Mouse (Mus musculus): ENCODE results near the gene Ctps2.

Gene Ctps2

GRCm38 (mm10) chrX:162900938-162901337, at the start of gene Ctps2:
Gene Ctps2, plus strand, starts transcription at chrX:162901238.
- no peak for DNase-seq (ENCODE audit: inconsistent ontology term)

DNA sequence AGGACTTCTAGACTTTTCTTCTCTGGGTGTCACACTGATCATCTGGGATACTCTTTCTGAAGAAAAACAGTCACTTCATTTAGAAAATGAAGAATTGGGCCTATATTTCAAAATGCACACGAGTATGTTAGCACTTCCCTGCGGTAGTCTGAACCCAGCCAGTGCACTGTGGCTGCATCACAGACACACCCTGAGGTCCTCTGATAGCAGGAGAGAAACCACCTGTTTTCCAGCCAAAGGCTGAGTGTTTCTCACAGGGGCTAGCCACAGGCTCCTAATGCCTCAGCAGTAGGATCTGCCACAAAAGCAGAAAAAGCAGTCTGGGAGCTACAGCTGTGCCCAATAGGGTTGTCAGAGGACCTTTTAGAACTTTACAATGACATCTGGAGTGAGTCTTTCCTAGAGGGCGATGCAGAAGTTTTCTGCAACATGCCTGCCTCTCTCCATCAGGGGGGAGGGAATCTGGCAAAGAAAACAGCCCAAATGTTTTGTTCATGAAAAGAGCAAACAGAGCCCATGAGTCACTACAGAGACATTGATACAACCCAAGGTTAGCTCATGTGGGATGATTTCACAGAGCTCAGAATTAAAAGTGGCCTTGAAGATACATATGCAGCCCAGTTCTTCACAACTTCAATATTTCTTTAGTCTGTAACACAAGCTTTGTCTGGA, 32.6 kb upstream of the Ctps2 start:
- DNase-seq (ENCODE audit: inconsistent ontology term): peak; percentile 18

GRCm38 (mm10) chrX:162871734-162872517, 29.1 kb upstream of the Ctps2 start:
- DNase-seq (ENCODE audit: inconsistent ontology term): no peak

DNA sequence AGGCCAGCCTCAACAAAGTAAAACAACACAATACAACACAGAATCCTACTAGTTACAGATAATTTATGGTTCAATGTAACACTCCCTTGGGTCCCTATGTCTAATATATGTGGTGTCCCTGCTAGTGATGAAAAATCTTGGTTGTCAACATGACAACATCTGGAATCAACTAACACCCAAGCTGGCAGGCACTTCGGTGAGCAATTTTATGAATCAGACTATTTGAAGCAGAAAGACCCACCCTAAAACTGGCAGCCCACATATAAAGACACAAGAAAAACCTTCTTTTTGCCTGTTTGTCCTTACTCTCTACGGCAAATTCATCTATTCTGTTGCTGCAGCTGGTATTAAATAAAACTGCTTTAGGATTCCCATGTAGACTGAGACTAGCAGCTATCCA, 27.3 kb upstream of the Ctps2 start:
- no peak for DNase-seq (ENCODE audit: inconsistent ontology term)

GRCm38 (mm10) chrX:162878236-162878635, 22.8 kb upstream of the Ctps2 start:
- DNase-seq (ENCODE audit: inconsistent ontology term): no peak

- DNase-seq (ENCODE audit: inconsistent ontology term): peak; percentile 85
These were observed 13.0 kb upstream of the Ctps2 start, which contains the start of gene Syap1 for GRCm38 (mm10) chrX:162887931-162888511. Gene Syap1, minus strand, starts transcription at chrX:162888447.

DNA sequence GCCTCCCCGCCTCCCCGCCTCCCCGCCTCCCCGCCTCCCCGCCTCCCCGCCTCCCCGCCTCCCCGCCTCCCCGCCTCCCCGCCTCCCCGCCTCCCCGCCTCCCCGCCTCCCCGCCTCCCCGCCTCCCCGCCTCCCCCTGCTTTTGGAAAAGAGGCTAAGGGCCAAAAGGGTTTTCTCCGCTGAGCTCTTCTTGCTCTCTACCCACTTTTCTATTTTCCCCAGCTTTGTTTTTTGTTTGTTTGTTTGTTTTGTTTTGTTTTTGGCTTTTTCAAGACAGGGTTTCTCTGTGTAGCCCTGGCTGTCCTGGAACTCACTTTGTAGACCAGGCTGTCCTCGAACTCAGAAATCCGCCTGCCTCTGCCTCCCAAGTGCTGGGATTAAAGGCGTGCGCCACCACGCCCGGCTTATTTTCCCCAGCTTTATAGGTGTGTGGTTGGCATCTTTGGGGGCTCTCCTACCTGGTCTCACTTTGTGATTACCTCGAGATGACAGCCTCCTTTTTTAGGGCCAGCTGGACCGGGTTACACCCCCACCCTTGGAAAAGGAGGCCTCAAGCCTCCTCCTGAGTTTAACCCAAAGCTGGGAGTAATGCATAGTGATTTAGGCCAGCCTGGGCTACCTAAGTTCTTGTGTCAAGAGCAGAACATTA, 12.3 kb upstream of the Ctps2 start:
- peak; percentile 14 for DNase-seq (ENCODE audit: inconsistent ontology term)

DNA sequence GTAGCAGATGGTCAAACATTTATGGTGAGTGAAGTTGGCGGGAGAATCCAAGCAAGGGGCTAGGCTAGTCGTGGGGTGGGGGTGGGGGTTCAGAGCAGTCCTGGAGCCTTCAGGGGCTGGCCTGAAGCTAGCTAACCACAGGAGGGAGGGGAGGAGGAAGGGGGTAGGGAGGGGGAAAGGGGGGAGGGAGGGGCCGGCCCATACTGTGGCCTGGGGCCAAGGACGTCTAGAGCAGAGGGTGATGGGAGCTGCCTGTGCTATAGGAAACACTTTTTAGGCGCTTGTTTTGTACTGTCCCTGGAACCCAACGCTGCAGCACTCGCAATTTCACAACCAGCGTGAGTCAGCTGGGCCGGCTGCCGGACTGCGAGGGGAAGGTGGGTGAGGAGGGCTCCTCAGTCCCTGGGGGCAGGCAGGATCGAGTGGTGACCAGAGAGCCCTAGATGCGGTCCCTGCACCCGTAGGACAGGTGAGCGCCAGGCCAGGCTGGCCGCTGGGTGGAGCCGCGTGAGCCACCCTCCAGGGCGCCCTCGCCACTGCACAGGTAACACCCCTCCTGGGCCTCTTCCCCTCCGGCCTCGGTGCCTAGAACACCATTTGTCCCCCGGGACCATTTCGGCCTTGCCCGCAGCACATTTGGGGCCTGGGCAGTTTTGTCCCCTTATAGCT, 467 bp downstream of the Ctps2 start:
- peak; percentile 60 for DNase-seq (ENCODE audit: inconsistent ontology term)

DNA sequence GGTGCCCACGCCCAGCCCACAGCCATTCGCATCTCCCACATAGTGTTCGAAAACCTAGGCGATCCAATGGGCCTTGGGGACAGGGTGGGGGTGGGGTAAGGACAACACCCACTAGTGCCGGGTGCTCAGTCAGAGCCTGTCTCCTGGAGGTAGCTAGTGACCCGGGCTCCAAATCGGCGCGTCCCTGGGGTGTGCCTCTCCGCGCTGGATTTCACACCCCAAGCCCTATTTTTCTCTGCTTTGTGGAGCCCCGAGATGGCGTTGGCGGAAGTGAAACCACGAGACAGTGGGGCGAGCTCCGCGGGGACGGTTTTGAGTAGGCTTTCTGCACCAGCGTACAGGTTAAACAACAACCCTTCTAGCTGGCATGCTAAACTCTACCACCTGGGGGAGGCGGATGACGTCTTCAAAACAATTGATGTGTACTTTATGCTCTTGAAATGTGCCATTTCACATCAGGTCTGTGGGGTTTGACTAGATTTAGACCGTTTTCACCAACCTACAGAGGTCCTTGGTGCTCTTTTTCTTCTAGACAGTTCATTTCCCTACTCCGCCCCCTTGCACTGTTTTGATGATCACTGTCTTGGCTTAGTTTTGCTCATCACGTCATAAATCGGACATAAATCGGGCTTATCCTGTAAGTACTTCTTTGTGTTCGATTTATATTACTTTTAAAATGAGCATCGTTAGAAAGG, 1.1 kb downstream of the Ctps2 start:
- DNase-seq (ENCODE audit: inconsistent ontology term): peak; percentile 63

DNA sequence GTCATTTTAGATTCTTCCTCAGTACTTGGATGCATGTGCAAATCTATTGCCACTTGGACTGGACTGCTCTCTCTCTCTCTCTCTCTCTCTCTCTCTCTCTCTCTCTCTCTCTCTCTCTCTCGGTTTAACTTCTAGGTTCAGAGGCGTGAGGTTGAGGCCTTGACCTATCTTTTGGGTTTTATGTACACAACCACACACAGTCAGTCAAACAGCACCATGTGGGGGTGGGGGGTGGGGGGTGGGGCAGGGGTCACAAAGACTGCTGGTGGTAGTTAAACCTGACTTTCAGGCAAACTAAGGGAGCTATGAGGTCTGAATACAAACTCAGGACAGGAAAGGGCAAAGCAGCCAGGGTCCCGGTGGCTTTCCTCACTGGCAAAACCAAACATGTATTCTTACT, 6.5 kb downstream of the Ctps2 start:
- no peak for DNase-seq (ENCODE audit: inconsistent ontology term)

GRCm38 (mm10) chrX:162913651-162914050, 12.6 kb downstream of the Ctps2 start:
- no peak for DNase-seq (ENCODE audit: inconsistent ontology term)

GRCm38 (mm10) chrX:162915697-162916096, 14.7 kb downstream of the Ctps2 start:
- peak; percentile 19 for DNase-seq (ENCODE audit: inconsistent ontology term)

- DNase-seq (ENCODE audit: inconsistent ontology term): no peak
These were observed 20.6 kb downstream of the Ctps2 start for GRCm38 (mm10) chrX:162921487-162922125.

DNA sequence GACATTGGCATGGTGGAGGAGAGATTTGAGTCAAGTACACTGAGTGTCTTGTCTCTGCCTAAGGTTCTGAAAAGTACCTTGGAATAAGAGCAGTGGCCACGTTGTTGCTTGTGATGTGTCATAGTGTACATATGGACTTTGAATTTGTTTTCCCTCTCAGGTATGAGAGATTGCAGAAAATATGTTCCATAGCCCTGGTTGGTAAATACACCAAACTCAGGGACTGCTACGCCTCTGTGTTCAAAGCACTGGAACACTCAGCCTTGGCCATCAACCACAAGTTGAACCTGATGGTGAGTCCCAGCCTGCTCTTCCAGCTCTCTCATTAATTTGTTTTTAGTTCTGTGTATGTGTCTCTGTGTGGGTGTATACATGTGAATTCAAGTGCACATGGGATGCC, 30.4 kb downstream of the Ctps2 start:
- no peak for DNase-seq (ENCODE audit: inconsistent ontology term)

- DNase-seq (ENCODE audit: inconsistent ontology term): no peak
These were observed 41.0 kb downstream of the Ctps2 start for GRCm38 (mm10) chrX:162942027-162942426.

DNA sequence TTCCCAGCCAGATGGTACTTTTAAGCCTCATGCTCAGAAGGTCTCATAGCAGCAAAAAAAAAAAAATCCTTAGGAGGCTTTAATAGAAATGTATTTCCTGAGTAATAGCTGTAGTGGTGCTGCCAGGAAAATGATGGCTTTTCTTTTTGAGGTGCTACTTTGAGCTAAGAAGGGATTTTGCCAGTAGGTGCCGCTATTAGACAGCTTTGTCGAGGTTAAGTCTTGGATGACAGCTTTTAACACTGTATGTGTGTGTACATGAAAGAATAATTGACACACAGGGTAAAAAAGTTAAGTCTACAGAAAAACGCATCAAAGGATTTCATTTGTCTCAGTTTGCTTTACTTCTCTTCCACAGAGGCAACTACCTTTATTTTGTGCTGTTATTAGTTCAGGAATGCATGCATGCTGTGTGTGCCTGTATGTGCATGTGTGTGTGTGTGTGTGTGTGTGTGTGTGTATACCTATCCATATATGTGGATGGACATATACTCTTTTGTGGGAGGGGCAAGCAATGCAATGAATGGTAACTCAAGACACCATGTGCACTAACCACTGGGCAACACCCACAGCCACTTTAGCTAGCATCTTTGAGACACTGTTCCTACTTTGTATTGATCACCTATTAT, 48.9 kb downstream of the Ctps2 start:
- DNase-seq (ENCODE audit: inconsistent ontology term): peak; percentile 11

DNA sequence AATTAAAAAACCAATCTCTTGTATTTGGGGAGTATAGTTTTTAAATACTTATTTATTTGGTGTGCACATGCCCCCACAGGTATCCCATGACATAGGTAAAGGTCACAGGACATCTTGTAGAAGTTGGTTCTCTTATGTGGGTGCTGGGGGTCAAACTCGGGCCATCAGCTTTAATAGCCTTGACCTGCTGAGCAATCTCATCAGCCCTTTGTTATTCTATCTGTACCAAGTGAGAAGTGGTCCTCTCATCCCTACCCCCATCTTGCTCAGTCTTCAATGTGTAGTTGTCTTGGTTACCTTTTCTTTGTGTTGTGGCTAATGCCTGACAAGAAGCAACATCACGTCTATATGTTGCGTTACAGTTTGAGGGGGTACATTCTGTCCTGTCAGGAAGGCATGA, 56.9 kb downstream of the Ctps2 start:
- no peak for DNase-seq (ENCODE audit: inconsistent ontology term)

GRCm38 (mm10) chrX:162963840-162964239, 62.8 kb downstream of the Ctps2 start:
- DNase-seq (ENCODE audit: inconsistent ontology term): no peak

DNA sequence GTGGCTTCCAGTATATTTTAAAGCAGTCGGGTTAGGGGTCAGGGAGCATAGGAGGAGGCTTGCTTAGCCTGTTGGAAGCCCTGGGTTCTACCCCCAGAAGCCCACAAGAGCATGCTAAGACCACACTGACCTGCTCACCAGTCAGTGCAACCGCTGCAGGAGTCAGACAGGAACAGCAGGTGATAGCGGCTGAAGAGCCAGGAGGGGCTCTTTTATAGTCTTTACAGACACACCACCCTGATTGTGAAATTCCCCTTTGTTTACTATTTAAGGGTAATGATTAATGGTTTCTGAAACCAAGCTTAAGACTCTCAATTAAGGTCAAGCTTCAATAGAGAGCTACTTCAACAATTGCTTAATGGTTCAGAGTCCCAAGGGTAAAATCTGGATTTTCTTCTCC, 63.3 kb downstream of the Ctps2 start, which contains the start of gene S100g:
S100g (minus strand) TSS at position 217 of the 400 bp plus-strand sequence.
- no peak for DNase-seq (ENCODE audit: inconsistent ontology term)

DNA sequence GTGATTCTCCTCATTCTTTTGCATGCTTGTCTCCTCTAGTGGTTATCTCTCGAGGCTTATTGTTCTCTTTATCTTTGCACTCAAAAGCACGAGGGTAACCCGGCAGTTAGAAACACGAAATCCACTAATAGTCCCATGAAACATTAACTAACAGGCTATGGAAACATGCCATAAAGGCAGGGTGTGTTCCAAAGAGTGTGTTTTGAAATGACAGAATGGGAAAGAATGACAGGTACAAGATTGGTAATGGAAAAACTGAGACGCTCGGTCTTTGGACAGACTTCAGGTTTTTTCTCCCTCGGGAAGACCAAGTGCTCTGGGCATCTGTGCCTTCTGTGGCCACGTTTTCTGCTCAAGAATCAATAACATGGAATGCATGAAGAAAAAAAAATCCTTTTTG, 66.4 kb downstream of the Ctps2 start:
- no peak for DNase-seq (ENCODE audit: inconsistent ontology term)

Data from Muller cell, postnatal 12 days (primary cell).